Mouse (Mus musculus) midbrain, embryonic 11.5 days (tissue): ENCODE measurements at regions not wholly inside any gene's neighbourhood (a gene's known extent, or its start where the extent isn't known, plus 50 kb on each side); places are given as distances from the start of the nearest gene placed in this dataset.

Source experiments
- ATAC-seq: fragments of 200-750 bp; cut with Nextera tagmentation; 2 replicates; pipeline ENCODE4 v1.8.0; 2017; ENCODE audit warnings: moderate TSS enrichment, moderate library complexity; ENCODE audit not compliant: low FRiP score
- DNase-seq: peaks from one replicate; pipeline ENCODE4 v3.0.0; 2015; ENCODE audit warnings: low spot score; ENCODE audit errors: missing footprints
- H3K27ac ChIP-seq: fragments of 300-500 bp; sonication (generic); 2 replicates; pipeline ENCODE4 v1.5.1; 2014; ENCODE audit warnings: low read depth, low read length
- H3K27me3 ChIP-seq: fragments of 300-500 bp; sonication (generic); 2 replicates; pipeline ENCODE4 v1.6.1; 2014; ENCODE audit warnings: mild to moderate bottlenecking, low read length, moderate library complexity, mixed read lengths; ENCODE audit not compliant: control insufficient read depth, insufficient read depth
- H3K36me3 ChIP-seq: fragments of 300-500 bp; sonication (generic); 2 replicates; pipeline ENCODE4 v1.6.1; 2014; ENCODE audit warnings: mild to moderate bottlenecking, low read length, moderate library complexity, mixed read lengths; ENCODE audit not compliant: control insufficient read depth, insufficient read depth
- H3K4me1 ChIP-seq: fragments of 300-500 bp; sonication (generic); 2 replicates; pipeline ENCODE4 v1.6.1; 2014; ENCODE audit warnings: low read length; ENCODE audit not compliant: control insufficient read depth, insufficient read depth
- H3K4me2 ChIP-seq: fragments of 300-500 bp; sonication (generic); 2 replicates; pipeline ENCODE4 v1.6.1; 2014; ENCODE audit warnings: mild to moderate bottlenecking, moderate library complexity
- H3K4me3 ChIP-seq: fragments of 300-500 bp; sonication (generic); 2 replicates; pipeline ENCODE4 v1.5.1; 2014; ENCODE audit warnings: low read depth, low read length
- H3K9ac ChIP-seq: fragments of 300-500 bp; sonication (generic); 2 replicates; pipeline ENCODE4 v1.6.1; 2014; ENCODE audit warnings: low read length
- H3K9me3 ChIP-seq: fragments of 300-500 bp; sonication (generic); 2 replicates; pipeline ENCODE4 v1.6.1; 2016; ENCODE audit warnings: low read length; ENCODE audit not compliant: control insufficient read depth
- WGBS: fragments of 180-500 bp; shearing (Covaris S2); extraction: QIAGEN DNeasy Blood & Tissue Kit; methylation state at CpG from one replicate; pipeline ENCODE4 v1.1.7; 2014; 5-methylcytosine and 5-hydroxymethylcytosine counted together

GRCm38 (mm10) chr14:62128918-62129317 is 163.5 kb upstream of the Rnaseh2b start:
- H3K4me1 ChIP-seq, result no peaks in the 10 kb centered on the region
- no peaks in the 10 kb centered on the region for H3K9me3 ChIP-seq
- H3K36me3 ChIP-seq, result no peaks in the 10 kb centered on the region
- no peaks in the 10 kb centered on the region for H3K27me3 ChIP-seq
- 84% methylated on average over 6 of the region's 6 CpGs for WGBS
- no peak overlapping the region for H3K27ac ChIP-seq
- no peak overlapping the region for H3K4me2 ChIP-seq
- no peak for ATAC-seq
- DNase-seq, result no peak
- H3K4me3 ChIP-seq, result no peak overlapping the region
- H3K9ac ChIP-seq, result no peak overlapping the region

GRCm38 (mm10) chr14:62132353-62132816 is 160.0 kb upstream of the Rnaseh2b start:
- H3K4me3 ChIP-seq, result no peak overlapping the region
- WGBS, result 82% methylated on average over 8 of the region's 8 CpGs

GRCm38 (mm10) chr14:62137981-62138380 is 154.4 kb upstream of the Rnaseh2b start:
- WGBS, result 85% methylated on average over 5 of the region's 5 CpGs
- Histone ChIP-seq H3K4me3 (no peak overlapping the region), H3K4me2 (no peak overlapping the region), H3K4me1 (no peaks in the 10 kb centered on the region), H3K27me3 (no peaks in the 10 kb centered on the region), H3K36me3 (no peaks in the 10 kb centered on the region), H3K27ac (no peak overlapping the region), H3K9ac (no peak overlapping the region), H3K9me3 (peaks cover 4% of the 10 kb centered on the region; the same call in 1 of the 2 replicates)
- no peak for DNase-seq
- ATAC-seq, result no peak

More at GRCm38 (mm10) chr14:62132353-62132816, 160.0 kb upstream of the Rnaseh2b start:
- Histone ChIP-seq H3K27ac (no peak overlapping the region), H3K4me2 (no peak overlapping the region), H3K36me3 (no peaks in the 10 kb centered on the region), H3K27me3 (no peaks in the 10 kb centered on the region), H3K9me3 (peaks cover 4% of the 10 kb centered on the region; the same call in 1 of the 2 replicates), H3K4me1 (no peaks in the 10 kb centered on the region), H3K9ac (no peak overlapping the region)
- ATAC-seq (no peak), DNase-seq (no peak)

GRCm38 (mm10) chr14:62144385-62145030 is 147.9 kb upstream of the Rnaseh2b start:
- no peaks in the 10 kb centered on the region for H3K9me3 ChIP-seq
- no peak overlapping the region for H3K27ac ChIP-seq
- no peak overlapping the region for H3K4me3 ChIP-seq
- WGBS, result 81% methylated on average over 17 of the region's 17 CpGs
- no peaks in the 10 kb centered on the region for H3K36me3 ChIP-seq
- no peak for DNase-seq
- no peaks in the 10 kb centered on the region for H3K4me1 ChIP-seq
- H3K4me2 ChIP-seq, result no peak overlapping the region
- H3K9ac ChIP-seq, result no peak overlapping the region
- no peak for ATAC-seq
- no peaks in the 10 kb centered on the region for H3K27me3 ChIP-seq

- Histone ChIP-seq H3K4me2 (no peak overlapping the region), H3K9ac (no peak overlapping the region), H3K36me3 (no peaks in the 10 kb centered on the region), H3K4me1 (no peaks in the 10 kb centered on the region), H3K27me3 (no peaks in the 10 kb centered on the region), H3K27ac (no peak overlapping the region), H3K4me3 (no peak overlapping the region), H3K9me3 (no peaks in the 10 kb centered on the region)
- no peak for DNase-seq
- no peak for ATAC-seq
- 77% methylated on average over 7 of the region's 7 CpGs for WGBS
These were observed 135.2 kb upstream of the Rnaseh2b start for GRCm38 (mm10) chr14:62157038-62157716.

GRCm38 (mm10) chr14:62159690-62160089 is 132.7 kb upstream of the Rnaseh2b start:
- DNase-seq, result no peak
- no peak overlapping the region for H3K9ac ChIP-seq
- ATAC-seq, result no peak
- H3K9me3 ChIP-seq, result no peaks in the 10 kb centered on the region
- no peak overlapping the region for H3K27ac ChIP-seq
- WGBS, result 72% methylated on average over 2 of the region's 2 CpGs
- no peak overlapping the region for H3K4me3 ChIP-seq
- no peaks in the 10 kb centered on the region for H3K27me3 ChIP-seq
- H3K4me2 ChIP-seq, result no peak overlapping the region
- no peaks in the 10 kb centered on the region for H3K4me1 ChIP-seq
- no peaks in the 10 kb centered on the region for H3K36me3 ChIP-seq

GRCm38 (mm10) chr14:62163120-62163796 is 129.1 kb upstream of the Rnaseh2b start:
- H3K9me3 ChIP-seq, result no peaks in the 10 kb centered on the region
- WGBS, result 80% methylated on average over 12 of the region's 12 CpGs

GRCm38 (mm10) chr14:62164918-62165317 is 127.5 kb upstream of the Rnaseh2b start:
- H3K36me3 ChIP-seq, result no peaks in the 10 kb centered on the region
- ATAC-seq, result no peak
- 83% methylated on average over 4 of the region's 4 CpGs for WGBS
- H3K4me3 ChIP-seq, result no peak overlapping the region
- no peak overlapping the region for H3K4me2 ChIP-seq
- H3K27me3 ChIP-seq, result no peaks in the 10 kb centered on the region
- no peak overlapping the region for H3K9ac ChIP-seq
- H3K27ac ChIP-seq, result no peak overlapping the region
- no peaks in the 10 kb centered on the region for H3K9me3 ChIP-seq
- no peak for DNase-seq
- H3K4me1 ChIP-seq, result no peaks in the 10 kb centered on the region

More at GRCm38 (mm10) chr14:62163120-62163796, 129.1 kb upstream of the Rnaseh2b start:
- Histone ChIP-seq H3K36me3 (no peaks in the 10 kb centered on the region), H3K27ac (no peak overlapping the region), H3K4me3 (no peak overlapping the region), H3K9ac (no peak overlapping the region), H3K27me3 (no peaks in the 10 kb centered on the region), H3K4me2 (no peak overlapping the region), H3K4me1 (no peaks in the 10 kb centered on the region)
- DNase-seq (no peak), ATAC-seq (no peak)

- ATAC-seq, result no peak
- H3K9me3 ChIP-seq, result no peaks in the 10 kb centered on the region
- no peaks in the 10 kb centered on the region for H3K27me3 ChIP-seq
- no peak overlapping the region for H3K4me3 ChIP-seq
- no peak for DNase-seq
- no peaks in the 10 kb centered on the region for H3K36me3 ChIP-seq
- WGBS, result 85% methylated on average over 1 of the region's 1 CpGs
- H3K9ac ChIP-seq, result no peak overlapping the region
- no peaks in the 10 kb centered on the region for H3K4me1 ChIP-seq
- H3K27ac ChIP-seq, result no peak overlapping the region
- no peak overlapping the region for H3K4me2 ChIP-seq
These were observed 126.4 kb upstream of the Rnaseh2b start for GRCm38 (mm10) chr14:62166006-62166405.
